Mouse (Mus musculus) CD8-positive naive resting alpha-beta T cell, adult 2 months (primary cell): ENCODE data around the gene 4930556J24Rik.
"Not testable (repeated sequence)": the region's sequence is repeated elsewhere in the genome, so short reads cannot be mapped to it uniquely, and the experiment has no call there.

Experiments used
- DNase-seq, 2 experiments: peaks; one replicate each; pipeline ENCODE4 v3.0.0; 2022; ENCODE audit warnings: low read depth in 2 of 2, low spot score in 2 of 2

The 4930556J24Rik gene

GRCm38 (mm10) chr11:3974311-3974710, 2.3 kb downstream of the 4930556J24Rik start:
- no peak for DNase-seq

GRCm38 (mm10) chr11:3973081-3973480, 3.5 kb downstream of the 4930556J24Rik start:
- no peak for DNase-seq

DNA sequence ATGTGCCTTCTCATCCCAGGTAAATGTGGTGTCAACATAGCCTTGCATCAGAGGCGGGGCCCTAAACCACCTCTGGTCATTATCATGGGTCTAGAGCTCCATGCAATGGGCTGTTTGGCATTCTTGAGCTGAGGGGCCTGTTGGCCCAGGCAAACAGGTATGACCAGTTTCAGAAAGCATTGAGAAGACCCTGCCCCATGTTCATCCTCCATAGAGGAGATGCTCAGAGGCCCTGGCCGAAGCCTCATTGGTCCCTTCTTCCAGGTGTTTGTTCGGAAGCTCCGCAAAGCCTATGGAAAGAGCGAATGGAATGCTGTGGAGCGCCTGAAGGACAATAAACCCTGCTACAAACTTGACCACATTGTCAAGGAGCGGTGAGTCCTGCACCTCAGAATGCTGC, 6.2 kb downstream of the 4930556J24Rik start:
- DNase-seq: no peak

GRCm38 (mm10) chr11:3969837-3970236, 6.7 kb downstream of the 4930556J24Rik start:
- DNase-seq: no peak

DNA sequence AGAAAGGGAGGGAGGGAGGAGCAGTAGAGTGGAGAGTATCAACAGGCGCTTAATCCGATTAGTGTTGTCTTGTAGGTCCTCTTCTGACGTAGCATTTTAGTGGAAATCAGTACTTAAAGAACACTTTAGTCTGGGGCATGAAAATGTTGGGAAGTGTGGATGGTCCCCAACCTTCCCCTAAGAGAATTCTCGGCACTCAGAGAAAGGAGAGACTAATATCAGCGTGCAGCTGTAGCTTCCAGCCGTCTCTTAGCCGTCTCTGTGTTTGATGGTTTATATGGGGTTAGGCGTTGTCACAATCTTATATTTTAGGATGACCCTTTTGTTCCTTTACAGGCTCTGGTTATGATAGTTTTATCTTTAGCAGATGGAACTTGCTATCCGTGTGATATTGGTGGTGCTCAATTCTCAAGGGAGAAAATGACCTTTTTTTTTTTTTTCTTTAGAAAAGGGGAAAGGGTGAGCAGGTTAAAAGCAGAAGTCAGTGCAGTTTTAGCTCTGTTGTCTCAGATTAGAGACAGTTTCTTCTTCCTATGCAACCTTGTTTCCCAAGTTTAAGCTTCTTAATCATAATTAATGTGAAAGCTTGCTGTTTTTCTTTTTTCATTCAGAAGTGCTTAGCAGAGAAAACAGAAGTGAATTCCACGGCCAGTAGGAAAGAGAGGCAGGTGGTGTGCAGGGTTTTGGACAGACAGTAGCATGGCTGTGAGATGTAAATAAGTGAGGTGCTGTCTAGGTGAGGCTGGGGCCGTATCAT, 12.0 kb downstream of the 4930556J24Rik start:
- no peak for DNase-seq

- peak; percentile 81 to 83 for DNase-seq
These were observed 12.8 kb downstream of the 4930556J24Rik start, which contains the start of gene Pes1 for GRCm38 (mm10) chr11:3963610-3964415. Gene Pes1, plus strand, starts transcription at chr11:3963975.

DNA sequence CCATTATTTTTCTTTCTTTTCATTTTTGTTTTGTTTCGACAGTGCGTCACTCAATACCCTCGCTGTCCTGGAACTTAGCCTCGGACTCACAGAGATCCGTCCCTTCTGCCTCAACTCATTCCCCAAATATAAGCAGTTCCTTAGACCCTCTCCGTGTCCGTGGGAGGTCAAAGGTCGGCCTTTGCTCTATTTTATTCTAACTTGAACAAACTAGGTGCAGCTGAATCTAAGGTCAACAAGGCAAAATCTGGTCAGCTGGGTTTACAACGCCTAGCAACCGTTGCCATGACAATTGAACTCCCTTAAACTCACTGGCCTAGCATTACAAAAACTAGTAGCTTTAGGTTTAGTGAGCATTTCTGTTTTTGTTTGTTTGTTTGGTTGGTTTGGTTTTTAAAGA, 13.4 kb downstream of the 4930556J24Rik start:
- DNase-seq: no peak

DNA sequence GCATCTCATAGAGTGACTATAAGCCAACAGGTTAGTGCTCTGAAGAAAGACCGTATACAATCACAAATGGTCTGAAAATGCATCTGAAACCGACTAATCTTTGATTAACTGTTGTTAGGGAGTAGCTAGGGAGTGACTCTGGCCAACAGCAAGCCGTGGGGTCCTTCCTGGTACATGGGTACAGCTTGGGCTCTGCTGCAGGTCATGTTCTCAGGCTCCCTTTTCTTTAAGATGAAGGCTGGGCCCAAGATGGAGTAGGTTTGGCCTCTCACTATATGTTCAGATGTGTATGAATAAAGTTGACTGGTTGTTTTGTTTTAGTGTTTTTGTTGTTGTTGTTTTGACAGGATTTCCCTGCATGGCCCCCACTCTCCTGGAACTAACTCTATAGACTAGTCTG, 14.8 kb downstream of the 4930556J24Rik start:
- no peak for DNase-seq

DNA sequence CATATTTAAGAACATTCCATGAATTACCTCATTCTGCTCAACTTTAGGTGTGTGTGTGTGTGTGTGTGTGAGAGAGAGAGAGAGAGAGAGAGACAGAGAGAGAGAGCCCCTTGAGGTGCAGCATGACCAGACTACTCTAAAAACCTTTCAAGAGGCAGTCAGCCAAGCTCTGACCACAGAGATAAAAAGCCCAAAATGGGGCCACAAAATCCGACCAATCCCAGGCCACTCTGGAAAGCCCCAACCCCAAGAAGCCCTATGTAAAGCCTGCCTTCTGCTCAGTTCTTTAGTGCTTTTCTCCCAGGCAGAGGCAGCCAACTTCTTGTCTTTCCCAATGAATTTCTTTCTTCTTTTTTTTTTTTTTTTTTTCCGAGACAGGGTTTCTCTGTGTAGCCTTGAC, 15.7 kb downstream of the 4930556J24Rik start:
- no peak for DNase-seq

DNA sequence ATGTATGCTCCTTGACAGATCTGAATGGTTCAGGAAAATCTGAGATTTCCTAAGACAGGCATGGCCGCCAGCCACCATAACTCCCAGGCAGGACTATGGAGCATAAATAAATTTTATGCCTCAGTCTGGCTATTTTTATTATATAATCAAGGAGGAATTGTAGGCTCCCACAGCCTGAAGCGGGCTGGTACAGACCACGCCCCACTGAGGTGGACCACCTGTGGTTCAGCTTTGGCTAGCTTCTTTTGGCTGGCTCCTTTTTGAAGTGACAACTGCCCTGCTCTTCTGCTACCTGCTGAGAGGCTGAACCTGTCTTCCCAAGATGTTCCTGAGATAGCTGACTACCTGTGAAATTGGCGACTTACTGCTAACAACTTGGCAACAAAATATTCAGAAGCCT, 21.2 kb downstream of the 4930556J24Rik start:
- DNase-seq: not testable (repeated sequence)

- DNase-seq: not testable (repeated sequence)
These were observed 21.7 kb downstream of the 4930556J24Rik start for GRCm38 (mm10) chr11:3954876-3955275.

- DNase-seq: no peak
These were observed 30.2 kb downstream of the 4930556J24Rik start for GRCm38 (mm10) chr11:3946386-3946785.

DNA sequence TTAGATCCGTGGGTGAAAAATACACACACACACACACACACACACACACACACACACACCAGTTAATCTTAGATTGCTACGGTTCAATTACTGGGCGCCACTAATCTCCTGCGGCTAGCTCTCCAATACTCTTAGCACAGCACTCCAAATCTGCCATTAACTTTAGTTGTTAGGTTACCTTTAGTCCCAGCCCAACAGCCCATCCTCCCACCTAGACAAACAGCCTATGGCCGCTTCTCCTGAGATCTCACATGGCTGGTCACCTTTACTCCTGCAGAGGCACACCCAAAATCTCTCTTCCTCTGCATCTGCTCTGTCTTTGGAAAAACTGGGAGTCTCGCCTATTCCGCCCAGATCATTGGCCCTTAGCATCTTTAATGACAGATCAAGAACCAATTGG, 35.2 kb downstream of the 4930556J24Rik start:
- no peak for DNase-seq

DNA sequence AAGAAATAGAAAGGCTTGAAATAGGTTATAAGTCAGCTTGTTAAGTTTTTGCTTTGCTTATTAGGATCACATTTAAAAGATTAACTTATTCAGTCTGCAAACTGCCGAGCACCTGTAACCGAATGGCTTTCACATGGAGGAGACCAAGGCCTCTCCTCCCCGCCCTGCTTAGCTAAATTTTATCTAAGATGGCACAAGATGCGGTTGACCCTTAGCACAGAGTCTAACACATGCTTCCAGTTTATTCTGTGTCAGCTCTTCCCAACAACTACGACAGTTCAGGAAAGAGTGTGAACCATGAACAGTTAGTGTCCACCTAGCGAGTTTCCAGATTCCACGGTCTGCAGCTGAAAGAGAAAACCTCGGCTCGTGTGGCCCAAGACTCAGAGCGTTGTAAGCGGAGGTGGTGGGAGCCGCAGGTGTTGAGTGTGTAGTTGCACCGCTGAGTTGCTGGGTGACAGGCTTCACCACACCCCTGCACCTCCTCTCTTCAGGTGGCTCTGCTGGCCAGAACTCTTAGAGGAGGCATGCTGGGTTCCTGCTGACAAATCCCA, 39.2 kb downstream of the 4930556J24Rik start:
- no peak for DNase-seq

- no peak for DNase-seq
These were observed 40.3 kb downstream of the 4930556J24Rik start for GRCm38 (mm10) chr11:3936318-3936717.

DNA sequence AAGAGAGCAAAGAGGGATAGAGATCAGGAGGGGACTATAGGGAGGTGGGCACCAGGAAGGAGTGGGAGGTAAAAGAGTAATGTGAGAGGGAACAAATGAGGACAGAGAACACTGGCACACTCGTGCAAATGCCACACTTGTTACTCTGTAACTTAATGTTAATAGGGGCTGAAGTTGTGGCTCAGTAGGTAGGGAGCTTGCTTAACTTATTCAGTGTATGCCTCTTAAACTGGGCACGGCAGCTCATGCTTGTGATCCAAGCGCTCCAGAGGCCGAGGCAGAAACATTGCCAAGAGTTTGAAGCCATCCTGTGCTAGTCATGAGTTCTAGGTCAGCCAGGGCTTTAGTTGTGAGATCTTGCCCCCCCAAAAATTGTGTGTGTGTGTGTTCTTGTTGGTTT, 41.4 kb downstream of the 4930556J24Rik start:
- no peak for DNase-seq

DNA sequence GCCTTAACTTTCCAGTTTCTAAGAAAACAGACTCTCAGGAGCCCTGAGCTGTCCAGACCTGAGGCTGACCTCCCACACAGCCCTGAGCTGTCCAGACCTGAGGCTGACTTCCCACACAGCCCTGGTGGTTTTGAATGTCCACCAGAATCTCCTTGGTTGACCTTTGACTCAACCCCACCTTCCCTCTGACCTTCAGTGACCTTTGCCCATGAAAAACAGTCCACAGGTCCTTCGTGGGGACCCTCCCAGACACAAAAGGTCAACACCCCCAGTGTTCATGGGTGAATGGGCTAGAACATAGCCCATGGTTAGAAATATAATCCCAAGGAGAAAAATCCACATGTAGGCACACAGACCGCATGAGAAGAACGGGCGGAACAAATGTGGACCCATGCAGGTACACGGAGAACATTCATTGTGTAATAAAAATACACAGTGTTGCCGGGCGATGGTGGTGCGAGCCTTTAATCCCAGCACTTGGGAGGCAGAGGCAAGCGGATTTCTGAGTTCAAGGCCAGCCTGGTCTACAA, 42.8 kb downstream of the 4930556J24Rik start:
- no peak for DNase-seq

GRCm38 (mm10) chr11:3931511-3932211, 44.9 kb downstream of the 4930556J24Rik start, which contains the start of gene Tcn2:
Gene Tcn2, minus strand, starts transcription at chr11:3932159.
- DNase-seq: peak; percentile 43 to 61

DNA sequence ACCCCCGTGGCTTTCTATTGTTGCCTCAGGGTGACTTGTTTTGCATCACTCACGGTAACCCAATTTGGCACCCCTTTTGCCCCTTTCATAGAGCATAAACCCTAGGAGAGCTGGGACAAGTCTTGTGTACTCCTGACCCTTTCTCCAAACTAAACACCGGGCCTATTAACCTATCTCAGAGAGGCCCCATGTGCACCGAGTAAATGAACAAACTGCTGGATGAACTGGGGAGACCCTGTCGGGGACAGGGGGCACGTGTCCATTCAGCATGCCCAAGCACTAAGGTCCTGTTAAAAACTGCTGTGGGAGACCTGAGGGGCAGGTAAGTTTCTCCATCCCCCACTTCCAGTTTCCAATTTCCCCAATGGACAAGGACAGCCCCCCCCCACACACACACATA, 45.6 kb downstream of the 4930556J24Rik start:
- no peak for DNase-seq

GRCm38 (mm10) chr11:3930019-3930418, 46.6 kb downstream of the 4930556J24Rik start:
- no peak for DNase-seq

GRCm38 (mm10) chr11:3925916-3926315, 50.7 kb downstream of the 4930556J24Rik start:
- DNase-seq: no peak
